Comparison of ENCODE assay signal across 18 mouse cellular contexts in the genomic region with DNA sequence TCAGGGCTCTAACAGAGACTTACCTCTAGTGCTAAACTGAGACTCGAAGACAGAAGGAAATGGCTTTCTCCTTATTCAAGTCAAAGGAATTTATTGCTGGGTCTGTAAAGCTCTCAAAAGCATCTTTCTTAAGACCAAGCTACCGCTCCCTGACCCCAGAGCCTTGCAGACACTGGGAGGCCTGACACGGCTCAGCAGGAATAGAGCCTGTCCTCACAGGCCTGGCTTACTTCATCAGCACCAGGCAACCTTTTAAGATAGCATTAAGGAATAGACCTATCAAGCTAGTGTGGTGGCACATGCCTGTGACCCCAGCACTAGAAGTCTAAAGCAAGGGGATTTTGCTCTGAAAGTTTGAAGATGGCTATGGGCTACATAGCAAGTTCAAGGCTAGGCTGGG.
"Had no signal": no experiment of that assay in that cellular context is flagged by ENCODE, and none has a peak within 500 bp of the region (broad histone marks: within the 10 kb centered on the region; RNA-seq: fewer than 3 reads in every experiment).

No protein-coding gene starts in this region.

- H3K36me3 ChIP-seq: midbrain, embryonic 13.5 days; midbrain, embryonic 15.5 days; neural tube, embryonic 13.5 days; neural tube, embryonic 15.5 days had no signal

- ATAC-seq: midbrain, embryonic 13.5 days; midbrain, embryonic 15.5 days had no signal

- H3K9ac ChIP-seq: lung, embryonic 14.5 days; midbrain, embryonic 13.5 days; midbrain, embryonic 15.5 days; neural tube, embryonic 13.5 days; neural tube, embryonic 15.5 days had no signal

- H3K4me3 ChIP-seq: midbrain, embryonic 13.5 days; midbrain, embryonic 15.5 days; myocyte; neural tube, embryonic 13.5 days; neural tube, embryonic 15.5 days had no signal

- H3K27ac ChIP-seq: midbrain, embryonic 13.5 days; midbrain, embryonic 15.5 days; neural tube, embryonic 13.5 days; neural tube, embryonic 15.5 days had no signal

- DNase-seq: lung, adult 18-20 months; lung, embryonic 14.5 days; lung, postnatal 10 days; lung, postnatal 4 days; retina, postnatal 1 day; right cerebral cortex, adult 18-20 months; right cerebral cortex, postnatal 25 days; right cerebral cortex, postnatal 4 days; spleen, adult 18-20 months; thymus, adult 18-20 months; thymus, postnatal 14 days; thymus, postnatal 36 days had no signal

- H3K4me2 ChIP-seq: lung, embryonic 14.5 days; midbrain, embryonic 11.5 days; midbrain, embryonic 13.5 days; midbrain, embryonic 15.5 days; neural tube, embryonic 13.5 days; neural tube, embryonic 15.5 days had no signal

- H3K9me3 ChIP-seq: midbrain, embryonic 13.5 days; midbrain, embryonic 15.5 days; neural tube, embryonic 13.5 days; neural tube, embryonic 15.5 days had no signal

- H3K27me3 ChIP-seq: midbrain, embryonic 15.5 days had no signal
